Mouse (Mus musculus): ENCODE measurements around the gene Dnah17. TPM values are rescaled to one million over a fixed set of nuclear protein-coding genes. Genes with fewer than 3 reads are reported as not detected.

The Dnah17 gene
- polyA plus RNA-seq, 1 experiment from 2014 or later = 0.15 TPM

- H3K36me3 ChIP-seq = no peaks in the 10 kb centered on the region
- ATAC-seq (ENCODE audit: insufficient read depth, low FRiP score, low read depth) = no peak
- H3K9me3 ChIP-seq = no peaks in the 10 kb centered on the region
- H3K9ac ChIP-seq = no peak overlapping the region
- H3K27me3 ChIP-seq (replicated peaks) = no peaks in the 10 kb centered on the region
- H3K4me1 ChIP-seq = peaks cover 26% of the 10 kb centered on the region
- no peak overlapping the region for H3K27ac ChIP-seq
- no peak overlapping the region for H3K4me2 ChIP-seq
- WGBS = 42% methylated on average over 14 of the region's 14 CpGs
- H3K4me3 ChIP-seq (replicated peaks) = no peak overlapping the region
Measured at GRCm38 (mm10) chr11:117974327-117975125, 155.9 kb downstream of the Dnah17 start.

- Histone ChIP-seq H3K4me3 (replicated peaks) (no peak overlapping the region), H3K9ac (no peak overlapping the region), H3K36me3 (no peaks in the 10 kb centered on the region), H3K4me1 (peaks cover 26% of the 10 kb centered on the region), H3K9me3 (no peaks in the 10 kb centered on the region), H3K4me2 (no peak overlapping the region), H3K27me3 (replicated peaks) (no peaks in the 10 kb centered on the region), H3K27ac (no peak overlapping the region)
- 43% methylated on average over 5 of the region's 5 CpGs for WGBS
- ATAC-seq (ENCODE audit: insufficient read depth, low FRiP score, low read depth) = no peak
Measured at GRCm38 (mm10) chr11:117973569-117973968, 156.9 kb downstream of the Dnah17 start.

- H3K4me3 ChIP-seq (replicated peaks) = no peak overlapping the region
- no peaks in the 10 kb centered on the region for H3K27me3 ChIP-seq (replicated peaks)
- no peak overlapping the region for H3K9ac ChIP-seq
- no peak overlapping the region for H3K27ac ChIP-seq
- WGBS = 74% methylated on average over 11 of the region's 11 CpGs
- no peaks in the 10 kb centered on the region for H3K9me3 ChIP-seq
- ATAC-seq (ENCODE audit: insufficient read depth, low FRiP score, low read depth) = no peak
- peaks cover 26% of the 10 kb centered on the region for H3K4me1 ChIP-seq
- no peak overlapping the region for H3K4me2 ChIP-seq
- no peaks in the 10 kb centered on the region for H3K36me3 ChIP-seq
Measured at GRCm38 (mm10) chr11:117972656-117973558, 157.5 kb downstream of the Dnah17 start.

Small RNA genes within 50 kb of the gene (microRNA-seq; reads per million reads assigned to microRNA genes)
- gene Mir6933 = not detected

Other genes starting within 250 kb of the Dnah17 start
- 16.0 and 18.5 TPM in 2 replicates for gene Socs3, start 160.6 kb downstream of the Dnah17 start, polyA plus RNA-seq (2015; fragmentation: Nextera tagmentation; extraction: Ambion mirVana)
- 31.7 and 34.6 TPM in 2 replicates for gene Pgs1, start 144.3 kb downstream of the Dnah17 start, polyA plus RNA-seq (2015; fragmentation: Nextera tagmentation; extraction: Ambion mirVana)
- 13.8 and 13.9 TPM in 2 replicates for gene Cyth1, start 118.0 kb upstream of the Dnah17 start, polyA plus RNA-seq (2015; fragmentation: Nextera tagmentation; extraction: Ambion mirVana)
- gene Usp36, start 159.6 kb upstream of the Dnah17 start, polyA plus RNA-seq (2015; fragmentation: Nextera tagmentation; extraction: Ambion mirVana) = 20.3 and 20.5 TPM in 2 replicates
- 0.36 and 0.42 TPM in 2 replicates for gene Cep295nl, start 211.9 kb upstream of the Dnah17 start, polyA plus RNA-seq (2015; fragmentation: Nextera tagmentation; extraction: Ambion mirVana)
- gene Timp2, start 225.1 kb upstream of the Dnah17 start, polyA plus RNA-seq (2015; fragmentation: Nextera tagmentation; extraction: Ambion mirVana) = 78.8 and 83.0 TPM in 2 replicates